Mouse (Mus musculus) spleen, embryonic (tissue): ENCODE measurements around the gene Mthfd1.

Source experiments
- CTCF ChIA-PET: fragments of 350-600 bp; sonication (Branson Sonifier 250); formaldehyde crosslinking; loops from one replicate; lab custom pipeline; 2022; lab: Charles Lee

Gene Mthfd1

DNA sequence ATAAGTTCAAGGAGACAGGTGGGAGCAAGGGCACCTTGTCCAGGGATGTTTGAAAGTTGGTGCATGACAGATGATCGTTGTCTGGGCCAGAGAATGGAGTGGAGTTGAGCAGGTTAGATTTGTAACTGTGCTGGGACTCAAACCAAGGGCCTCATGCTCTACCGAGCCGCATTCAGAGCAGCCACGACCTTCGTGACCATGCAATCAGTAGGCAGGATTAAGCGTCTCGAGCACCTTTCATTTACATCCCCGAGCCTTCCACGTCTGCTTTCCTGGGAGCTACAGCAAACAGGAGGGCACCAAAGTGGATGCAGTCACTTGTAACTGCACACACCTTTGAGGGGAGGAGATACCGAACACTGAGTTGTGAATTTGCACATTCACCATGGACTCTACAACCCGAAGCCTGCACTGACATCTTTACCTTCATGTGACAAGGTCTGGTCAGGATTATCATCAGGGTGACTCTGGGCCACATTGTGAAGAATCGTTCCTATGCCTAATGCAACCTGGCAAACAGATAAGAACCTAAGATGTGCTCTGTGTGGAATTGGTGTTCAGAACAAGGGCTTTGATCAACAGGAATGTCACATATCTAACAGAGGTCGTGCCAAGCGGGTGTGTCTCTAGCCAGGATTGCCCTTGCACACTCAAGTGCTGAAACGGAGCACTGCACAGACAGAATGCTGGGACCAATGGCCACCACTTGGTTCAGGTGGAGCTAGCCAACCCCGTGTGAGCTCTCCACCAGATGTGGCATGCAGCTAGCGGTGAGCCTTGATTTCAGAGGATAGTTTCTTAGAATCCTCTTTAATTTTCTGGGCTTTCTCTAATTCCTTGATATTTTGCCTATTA lies 81.2 kb downstream of the Mthfd1 start:
- CTCF ChIA-PET, result no interaction called here

DNA sequence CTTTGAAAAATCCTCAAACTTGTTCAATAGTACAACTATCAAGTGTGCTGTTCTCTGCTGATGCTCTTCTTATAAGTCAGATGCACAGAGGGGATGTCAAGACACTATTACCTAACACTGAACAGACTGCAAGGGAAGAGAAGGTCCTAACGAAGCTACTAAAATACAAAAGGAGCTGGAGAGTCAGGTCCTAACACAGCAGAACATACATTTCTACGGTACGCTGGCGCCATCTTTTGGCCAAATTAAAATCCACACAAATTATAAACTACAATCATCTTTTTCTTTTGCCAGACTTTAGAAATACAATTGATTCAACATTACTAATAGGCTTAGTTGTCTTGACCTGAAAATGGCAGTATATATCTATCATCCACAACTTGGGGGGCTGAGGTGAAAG lies 86.0 kb downstream of the Mthfd1 start:
- CTCF ChIA-PET, result interaction anchor here (0.5 to 3.0 kb wide), 4 partner anchors 20 to 874 kb away, joined by 3 to 9 read pairs (median 4); no protein-coding TSS in a partner anchor

DNA sequence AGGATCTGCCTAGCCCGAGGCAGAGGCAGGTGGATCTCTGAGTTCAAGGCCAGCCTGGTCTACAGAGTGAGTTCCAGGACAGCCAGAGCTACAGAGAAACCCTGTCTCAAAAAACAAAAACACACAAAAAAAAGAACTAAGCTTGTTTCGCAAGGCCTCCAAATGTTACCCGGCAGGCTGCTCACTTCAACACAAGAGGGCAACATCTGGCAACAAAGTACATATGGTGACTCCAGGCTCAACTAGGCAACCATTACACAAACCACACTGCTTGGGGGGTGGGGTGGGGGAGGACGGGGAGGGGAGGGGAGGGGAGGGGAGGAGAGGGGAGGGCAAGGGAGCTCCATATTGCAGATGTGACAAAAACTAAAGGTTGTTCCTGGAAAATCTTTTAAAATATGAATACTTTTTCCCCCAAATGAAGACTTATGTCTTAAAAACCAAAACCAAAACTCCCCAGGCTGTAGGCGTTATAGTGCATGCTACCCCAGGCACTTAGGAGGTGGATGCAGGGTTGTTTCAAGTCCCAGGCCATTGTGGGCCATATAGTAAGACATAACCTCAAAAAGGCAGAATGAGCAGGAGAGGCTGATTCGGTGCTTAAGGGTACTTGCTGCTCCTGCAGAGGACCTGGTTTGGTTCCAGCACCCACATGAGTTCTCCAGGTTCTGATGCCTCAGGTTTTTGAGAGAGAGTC lies 90.8 kb downstream of the Mthfd1 start:
- CTCF ChIA-PET, result interaction anchor here (0.6 to 0.9 kb wide), 4 partner anchors 34 to 199 kb away, joined by 3 to 8 read pairs (median 5); no protein-coding TSS in a partner anchor

DNA sequence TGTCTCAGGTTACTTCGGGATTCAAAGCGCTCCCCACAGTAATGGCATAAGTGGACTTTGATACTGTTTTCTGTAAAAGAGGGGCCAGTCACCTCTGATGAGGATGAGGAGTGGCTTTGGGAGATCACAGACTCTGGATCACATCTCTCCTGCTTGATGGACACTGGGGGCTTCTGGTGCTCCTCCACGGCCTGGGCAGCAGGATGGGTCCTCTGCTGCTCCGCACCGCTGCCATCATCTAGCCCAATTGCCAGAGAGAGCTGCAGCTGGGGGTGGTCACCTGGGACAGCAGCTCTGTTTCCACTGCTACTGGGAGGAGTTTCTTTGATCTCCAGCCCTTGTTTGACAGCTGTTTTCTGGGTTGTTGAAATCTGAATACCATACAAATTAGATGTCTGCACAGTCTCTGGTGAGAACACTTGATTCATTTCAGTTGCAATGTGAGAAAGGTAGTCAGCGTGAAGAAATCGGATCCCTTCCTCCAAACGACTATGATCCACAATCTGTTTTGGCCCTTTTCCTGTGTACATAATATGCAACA lies 94.7 kb downstream of the Mthfd1 start:
- CTCF ChIA-PET, result no interaction called here

DNA sequence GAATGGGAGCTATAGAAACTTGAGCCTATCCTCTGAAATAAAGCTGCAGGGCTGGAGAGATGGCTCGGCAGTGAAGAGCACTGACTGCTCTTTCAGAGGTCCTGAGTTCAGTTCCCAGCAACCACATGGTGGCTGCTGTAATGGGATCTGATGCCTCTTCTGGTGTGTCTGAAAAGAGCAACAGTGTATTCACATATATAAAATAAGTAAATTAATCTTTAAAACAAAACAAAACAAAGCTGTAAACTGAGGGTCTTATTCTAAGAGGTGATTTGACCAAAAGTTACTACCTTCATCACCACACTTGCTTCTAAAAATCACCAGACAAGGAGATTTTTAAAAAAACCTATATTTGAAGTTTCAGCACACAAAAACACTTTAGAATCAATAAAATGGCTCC lies 105.8 kb downstream of the Mthfd1 start:
- CTCF ChIA-PET, result interaction anchor here (0.6 to 0.7 kb wide), 2 partner anchors 21 to 41 kb away, joined by 3 to 4 read pairs; no protein-coding TSS in a partner anchor

- CTCF ChIA-PET, result interaction anchor here (0.6 kb wide), 1 partner anchor 21 kb away, joined by 3 read pairs; no protein-coding TSS in a partner anchor
These were observed 106.6 kb downstream of the Mthfd1 start for GRCm38 (mm10) chr12:76361405-76362302.

- CTCF ChIA-PET, result no interaction called here
These were observed 107.2 kb downstream of the Mthfd1 start for GRCm38 (mm10) chr12:76362303-76362676.

GRCm38 (mm10) chr12:76366276-76366675 lies 111.2 kb downstream of the Mthfd1 start:
- CTCF ChIA-PET, result no interaction called here

GRCm38 (mm10) chr12:76367096-76367995 lies 112.2 kb downstream of the Mthfd1 start:
- CTCF ChIA-PET, result no interaction called here

- CTCF ChIA-PET, result no interaction called here
These were observed 113.2 kb downstream of the Mthfd1 start for GRCm38 (mm10) chr12:76368201-76368789.

DNA sequence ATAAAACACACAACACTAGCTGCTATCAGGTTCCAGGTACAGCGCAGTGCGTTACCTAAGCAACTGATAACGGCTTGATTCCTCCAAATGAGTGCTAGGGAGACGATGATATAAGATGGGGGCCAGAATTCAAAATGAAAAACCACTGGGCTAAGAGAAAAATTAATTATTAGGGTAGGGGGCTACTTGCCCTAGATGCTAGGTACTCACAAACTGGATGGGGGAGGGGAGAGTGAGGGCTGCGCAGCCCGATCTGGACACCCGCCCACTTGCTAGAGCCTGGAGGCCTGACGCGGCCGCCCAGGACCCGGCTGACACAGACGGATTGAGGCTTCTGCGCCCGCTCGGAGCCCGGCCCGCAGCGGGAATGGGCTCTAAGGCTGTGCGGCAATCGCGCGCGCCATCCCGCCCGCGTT lies 113.7 kb downstream of the Mthfd1 start:
- CTCF ChIA-PET, result no interaction called here
